Mouse (Mus musculus) heart, adult 18-20 months (tissue): ENCODE measurements around the gene Lactb. TPM values are rescaled to one million over a fixed set of nuclear protein-coding genes. Genes with fewer than 3 reads are reported as not detected.
A peak's percentile ranks its signal among the peaks of the same experiment; 100 is the strongest.
"Not testable (repeated sequence)": the region's sequence is repeated elsewhere in the genome, so short reads cannot be mapped to it uniquely, and the experiment has no call there.

Experiments
- DNase-seq, 2 experiments: peaks; one replicate each; pipeline ENCODE4 v3.0.0; 2021 to 2022; ENCODE audit warnings: mixed read lengths in 1 of 2
- total RNA-seq, 2 experiments: library from RNA; stranded (reverse); gene quantifications; 2 replicates each; pipeline ENCODE4 v1.2.3; 2021

Lactb gene
- total RNA-seq, 2 experiments from 2014 or later = 23.2 to 24.4 TPM

DNA sequence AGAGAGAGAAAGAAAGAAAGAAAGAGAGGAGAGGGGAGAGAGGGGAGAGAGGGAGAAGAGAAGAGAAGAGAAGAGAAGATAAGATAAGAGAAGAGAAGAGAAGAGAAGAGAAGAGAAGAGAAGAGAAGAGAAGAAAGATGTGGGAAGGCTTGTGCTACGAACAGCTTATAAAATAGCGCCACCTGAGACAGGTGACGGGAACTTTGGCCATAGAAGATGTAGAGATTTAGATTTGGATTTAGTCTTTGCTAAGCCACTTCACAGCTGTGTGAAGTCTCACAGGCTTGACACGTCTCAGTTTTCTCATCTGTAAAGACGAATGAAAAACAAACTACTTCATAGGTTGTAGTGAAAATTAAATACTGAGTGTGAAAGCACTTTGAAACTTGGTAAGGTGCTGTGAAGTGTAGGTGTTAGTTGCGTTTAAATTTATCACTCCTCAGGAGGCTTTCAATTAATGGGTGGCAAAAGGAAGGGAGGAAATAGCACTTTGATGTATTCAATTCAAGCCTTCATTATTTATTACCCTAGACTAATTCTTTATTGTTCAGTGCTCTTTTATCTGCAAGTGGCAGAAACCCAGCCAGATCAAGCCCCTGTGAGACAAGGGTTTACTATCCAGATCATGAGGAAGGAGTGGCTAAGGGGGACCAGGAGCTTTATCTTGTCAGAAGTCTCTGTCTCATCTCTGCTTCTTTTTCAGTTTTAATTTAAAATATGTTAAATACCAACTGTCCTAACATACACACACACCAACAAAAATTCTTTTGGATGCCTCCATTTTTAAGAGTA is 54.6 kb downstream of the Lactb start:
- no peak for DNase-seq

DNA sequence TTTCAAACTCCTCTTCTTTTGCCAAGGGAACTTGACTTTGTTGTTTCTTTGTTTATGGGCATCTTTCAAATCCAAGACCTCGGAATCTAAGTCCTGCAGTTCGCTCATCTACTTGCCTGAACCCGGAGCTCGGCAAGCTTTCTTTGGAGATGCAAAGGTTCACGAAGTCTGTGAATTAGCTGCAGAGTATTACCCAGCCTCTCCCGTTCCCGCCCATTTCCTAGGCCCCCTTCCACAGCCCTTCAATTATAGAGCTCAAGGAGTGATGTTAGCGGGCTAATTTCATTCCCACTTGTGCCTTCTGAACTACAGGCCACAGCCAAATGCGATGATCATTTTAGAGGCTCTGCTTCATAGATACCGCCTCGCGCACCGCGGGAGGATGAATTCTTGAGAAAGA is 55.3 kb downstream of the Lactb start:
- DNase-seq = peak in 1 of 2 experiments; percentile 58

DNA sequence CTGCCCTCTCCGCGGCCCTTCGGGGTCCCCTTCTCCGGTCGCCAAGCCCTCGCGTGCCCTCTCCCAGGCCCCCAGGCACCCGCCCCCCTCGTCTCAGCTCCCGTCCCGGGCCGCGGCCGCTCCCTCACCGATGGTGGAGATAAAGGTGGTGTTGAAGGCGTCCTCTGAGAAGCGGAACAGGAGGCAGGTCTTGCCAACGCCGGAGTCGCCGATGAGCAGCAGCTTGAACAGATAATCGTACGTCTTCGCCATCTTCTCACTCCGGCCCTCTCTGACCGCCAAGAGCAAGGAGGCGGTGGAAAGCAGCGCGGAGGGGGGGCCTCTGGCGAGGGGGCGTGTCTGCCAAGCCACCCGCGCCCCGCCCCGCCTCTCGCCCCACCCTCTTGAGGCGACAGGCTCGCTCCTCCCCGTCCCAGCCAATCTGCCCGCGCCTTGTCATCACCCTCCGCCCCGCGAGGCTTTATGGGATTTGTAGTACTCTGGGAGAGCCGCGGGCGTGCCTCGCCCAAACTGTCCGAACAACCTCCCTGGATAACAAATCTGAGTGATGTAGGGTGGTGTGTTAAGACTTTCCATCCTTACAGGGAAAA is 55.8 kb downstream of the Lactb start, which contains the start of gene Rab8b:
Gene Rab8b (minus strand): TSS at position 306 of the 590 bp plus-strand sequence.
- DNase-seq = peak; percentile 97

DNA sequence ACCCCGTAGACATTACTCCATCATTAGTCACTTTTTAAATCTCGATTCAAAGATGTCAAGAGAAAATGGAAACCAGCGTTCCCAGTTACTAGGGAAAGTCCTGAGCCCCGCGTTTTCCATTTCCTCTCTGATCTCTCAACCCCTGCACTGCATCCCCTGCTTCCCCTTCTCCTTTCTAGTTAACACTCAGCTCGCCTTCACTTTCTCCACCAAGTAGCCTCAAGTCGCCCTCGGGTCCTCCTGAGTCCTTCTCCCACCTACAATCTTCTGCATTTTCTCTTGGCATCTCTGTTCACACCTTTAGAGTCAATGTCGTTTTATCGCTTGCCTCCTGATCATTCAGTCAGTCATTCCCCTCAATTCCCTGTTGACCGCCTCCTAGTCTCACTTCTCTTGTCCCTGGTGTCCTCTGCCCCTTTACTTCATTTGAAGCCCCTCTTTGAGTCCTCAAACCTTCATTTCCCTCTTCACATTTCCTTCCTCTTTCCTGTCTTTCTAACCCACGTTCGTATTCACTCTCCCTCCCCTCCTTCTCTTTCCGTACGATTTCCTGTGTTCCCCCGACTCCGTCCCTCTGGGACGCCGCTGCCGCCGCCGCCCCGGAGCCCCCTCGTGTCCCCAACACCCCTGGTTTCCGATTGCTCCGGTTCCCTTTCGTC is 56.5 kb downstream of the Lactb start:
- peak; percentile 54 to 59 for DNase-seq

DNA sequence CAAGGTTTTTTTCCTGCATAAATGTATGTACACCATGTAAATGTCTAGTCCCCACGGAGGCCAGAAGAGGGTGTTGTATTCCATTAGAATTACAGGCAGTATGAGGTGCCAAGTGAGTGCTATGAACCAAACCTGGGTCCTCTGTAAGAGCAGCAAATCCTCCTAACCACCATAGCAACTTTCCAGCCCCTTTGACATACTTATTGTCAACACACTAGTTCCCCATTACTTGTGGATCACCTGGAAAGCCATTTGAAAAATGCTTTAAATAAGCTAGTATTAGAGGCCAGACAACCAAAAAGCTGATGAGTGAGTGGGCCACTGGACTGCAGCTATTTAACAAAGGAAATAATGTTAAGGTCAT is 57.4 kb downstream of the Lactb start:
- no peak for DNase-seq

DNA sequence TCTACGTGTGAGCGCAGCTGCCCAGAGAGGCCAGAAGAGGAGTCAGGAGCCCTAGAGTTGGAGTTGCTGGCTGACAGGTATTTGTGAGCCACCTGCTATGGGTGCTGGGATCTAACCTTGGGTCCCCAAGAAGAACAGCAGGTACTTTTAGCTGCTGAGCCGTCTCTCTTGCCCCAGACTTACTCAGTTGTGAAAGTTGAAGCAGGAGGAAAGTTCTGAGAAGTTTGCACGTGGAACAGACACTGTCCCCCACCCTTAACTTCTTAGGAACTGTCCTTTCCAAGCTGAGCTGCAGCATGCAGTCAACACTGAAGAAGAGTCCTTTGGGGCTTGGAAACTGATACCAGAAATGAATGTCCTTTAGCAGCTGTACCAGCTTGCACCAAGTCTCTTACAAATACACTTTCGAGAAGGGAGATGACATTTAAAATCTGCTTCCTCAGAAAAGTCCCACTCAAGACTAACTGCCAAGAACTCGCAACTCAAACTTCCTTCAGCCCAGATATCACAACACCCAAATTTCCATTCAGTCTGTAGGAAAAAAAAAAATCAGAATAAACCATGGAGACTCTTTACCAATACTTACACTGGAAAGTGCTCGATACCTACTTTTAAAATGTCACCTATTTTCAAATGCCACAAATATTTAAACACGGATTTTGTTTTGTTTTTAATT is 57.9 kb downstream of the Lactb start:
- no peak for DNase-seq

DNA sequence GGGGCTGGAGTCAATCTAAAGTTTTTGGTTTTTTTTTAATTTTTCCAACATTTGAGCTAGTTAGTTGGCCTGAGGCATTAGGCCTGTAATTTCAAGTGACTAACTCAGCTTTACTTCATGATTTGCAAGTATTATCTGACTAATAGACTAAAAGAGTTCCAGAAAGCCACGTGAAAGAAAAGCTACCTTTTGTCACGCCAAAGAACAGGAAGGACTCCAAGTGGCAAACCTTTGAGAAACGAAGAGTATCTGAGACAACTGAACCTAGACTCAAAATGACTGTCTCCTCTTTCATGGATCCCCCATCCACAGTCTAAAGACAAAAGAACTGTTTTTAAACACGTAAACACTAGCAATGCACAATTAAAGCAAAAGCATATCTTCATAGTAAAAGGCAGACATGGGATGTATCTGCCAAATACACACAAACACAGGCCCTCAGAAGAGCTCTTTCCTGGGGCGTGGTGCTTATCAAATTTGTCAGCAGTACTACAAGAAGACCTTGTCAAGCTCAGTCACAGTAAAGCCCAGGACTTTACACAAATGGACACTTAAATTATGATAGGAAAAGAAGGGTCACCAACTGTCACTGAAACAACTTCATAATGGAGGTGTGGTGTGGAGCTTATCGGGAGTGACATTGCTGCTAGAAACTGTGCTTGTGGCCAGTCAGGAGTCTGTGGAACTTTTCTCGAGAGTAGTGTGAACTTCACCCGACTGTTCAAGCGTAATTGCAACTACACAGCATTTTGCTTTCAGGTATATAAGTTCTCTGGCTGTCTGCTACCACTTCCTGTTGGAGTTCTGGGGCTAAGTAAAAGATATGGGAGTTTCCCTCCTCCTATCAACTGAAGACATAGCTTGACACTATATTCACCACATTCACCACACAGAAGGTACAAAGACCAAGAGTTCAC is 59.2 kb downstream of the Lactb start:
- no peak for DNase-seq

DNA sequence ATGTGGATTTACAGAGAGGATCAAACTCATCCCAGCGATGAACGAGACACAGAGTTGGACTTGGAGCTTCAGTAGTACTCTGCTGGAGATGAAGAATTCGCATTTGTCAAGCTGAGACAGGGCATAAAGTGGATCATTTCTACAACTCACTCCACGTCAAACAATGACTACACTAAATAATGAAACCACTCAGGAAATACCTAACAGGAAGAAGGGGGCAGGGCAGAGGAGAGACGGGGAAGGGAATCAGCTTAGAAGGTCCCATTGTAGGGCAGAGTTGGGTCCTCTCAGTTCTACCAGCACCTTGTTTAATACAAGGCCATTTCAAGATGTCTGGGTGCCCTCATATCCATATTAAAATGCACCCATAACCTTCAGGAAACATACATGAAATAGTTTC is 59.9 kb downstream of the Lactb start:
- peak in 1 of 2 experiments; percentile 33 for DNase-seq

DNA sequence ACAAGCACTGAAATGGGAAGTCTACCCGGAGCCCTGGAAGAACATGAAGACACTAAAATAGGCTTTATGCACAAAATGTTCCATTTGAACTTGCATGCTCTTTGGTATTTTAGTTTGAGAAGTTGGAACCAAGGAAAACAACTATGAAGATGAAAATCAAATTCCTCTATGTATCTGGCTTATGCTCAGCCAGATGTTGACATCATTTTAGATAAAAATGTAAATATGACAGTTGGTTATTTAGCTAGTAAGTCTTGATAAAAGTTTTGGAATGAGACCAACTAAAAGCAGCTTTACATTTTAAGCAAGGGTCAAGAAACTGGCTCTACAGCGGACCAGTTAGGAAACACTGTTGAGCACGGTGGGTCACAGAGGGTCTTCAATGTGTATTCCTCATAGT is 60.7 kb downstream of the Lactb start:
- DNase-seq = no peak

DNA sequence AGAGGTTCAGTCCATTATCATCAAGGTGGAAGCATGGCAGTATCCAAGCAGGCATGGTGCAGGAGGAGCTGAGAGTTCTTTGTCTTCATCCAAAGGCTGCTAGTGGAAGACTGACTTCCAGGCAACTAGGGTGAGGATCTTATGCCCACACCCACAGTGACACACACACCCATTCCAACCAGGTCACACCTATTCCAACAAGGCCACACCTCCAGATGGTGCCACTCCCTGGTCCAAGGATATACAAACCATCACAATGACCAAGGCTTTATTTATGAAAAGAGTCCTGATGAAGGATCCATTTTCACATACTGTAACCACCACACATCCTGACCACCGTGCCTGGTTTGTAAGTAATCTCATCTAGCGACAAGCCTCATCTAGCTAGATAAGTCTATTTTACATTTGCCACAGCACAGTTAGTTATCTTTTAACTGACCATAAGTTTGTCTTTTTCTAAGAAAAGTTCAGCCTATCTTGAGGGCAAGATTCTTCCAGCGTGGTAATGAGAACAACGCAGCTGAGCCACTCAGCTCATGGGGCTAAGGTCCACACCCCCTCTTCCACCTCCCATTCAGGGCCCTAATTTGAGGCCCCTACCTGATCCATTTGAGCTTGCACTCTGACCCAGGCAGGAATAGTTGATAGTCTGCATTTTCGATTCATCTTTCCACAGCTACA is 61.9 kb downstream of the Lactb start:
- not testable (repeated sequence) for DNase-seq

DNA sequence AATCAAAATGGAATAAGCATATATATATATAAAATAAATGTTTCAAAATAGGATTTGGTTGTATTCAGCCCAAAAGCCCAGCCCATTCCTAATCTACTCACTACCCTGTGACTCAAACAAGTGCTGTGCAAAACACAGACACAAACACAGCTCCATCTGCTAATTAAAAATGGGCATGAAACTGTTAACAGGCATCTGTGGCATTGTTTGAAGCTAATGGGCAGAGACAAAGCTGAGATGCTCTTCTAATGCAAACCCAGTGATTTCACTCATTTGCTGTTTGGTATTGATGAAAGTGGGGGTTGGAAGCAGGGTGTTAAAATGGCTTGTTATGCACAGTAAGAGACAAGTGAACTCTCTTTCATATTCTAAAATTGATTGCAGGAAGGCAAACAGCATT is 63.0 kb downstream of the Lactb start:
- DNase-seq = no peak

DNA sequence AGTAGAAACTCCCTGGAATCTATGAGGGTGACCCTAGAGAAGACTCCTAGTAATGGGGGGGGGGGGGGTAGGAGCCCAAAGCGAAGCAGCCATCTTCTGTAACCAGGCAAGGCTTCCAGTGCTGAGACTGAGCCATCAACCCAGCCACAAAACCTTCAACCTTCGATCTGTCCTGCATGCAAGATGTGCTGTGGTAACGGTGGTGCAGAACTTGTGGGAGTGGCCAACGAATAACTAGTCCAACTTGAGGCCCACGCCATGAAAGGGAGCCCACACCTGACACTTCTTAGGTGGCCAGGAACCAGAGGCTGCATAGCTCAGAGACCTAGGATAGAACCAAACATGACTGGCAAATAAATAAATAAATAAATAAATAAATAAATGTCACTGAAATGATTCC is 64.6 kb downstream of the Lactb start:
- DNase-seq = no peak

DNA sequence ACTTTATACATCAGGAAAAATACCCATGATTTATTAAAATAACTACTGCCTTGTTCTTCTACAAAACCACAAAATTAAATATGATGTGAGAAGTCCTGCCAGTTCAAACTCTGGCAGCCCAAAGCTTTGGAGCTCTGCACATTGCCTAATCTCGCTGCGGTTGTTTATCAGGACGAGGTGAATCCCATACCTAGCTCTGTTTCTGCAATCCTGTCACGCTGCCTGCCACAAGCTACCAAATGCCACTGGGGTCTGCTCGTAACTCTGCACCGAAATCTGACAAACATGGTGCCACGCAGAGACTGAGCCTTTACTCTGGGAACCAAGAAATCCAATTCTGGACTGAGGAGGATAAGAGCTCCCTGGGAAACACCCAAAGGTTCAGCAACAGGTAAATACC is 65.4 kb downstream of the Lactb start:
- DNase-seq = no peak

DNA sequence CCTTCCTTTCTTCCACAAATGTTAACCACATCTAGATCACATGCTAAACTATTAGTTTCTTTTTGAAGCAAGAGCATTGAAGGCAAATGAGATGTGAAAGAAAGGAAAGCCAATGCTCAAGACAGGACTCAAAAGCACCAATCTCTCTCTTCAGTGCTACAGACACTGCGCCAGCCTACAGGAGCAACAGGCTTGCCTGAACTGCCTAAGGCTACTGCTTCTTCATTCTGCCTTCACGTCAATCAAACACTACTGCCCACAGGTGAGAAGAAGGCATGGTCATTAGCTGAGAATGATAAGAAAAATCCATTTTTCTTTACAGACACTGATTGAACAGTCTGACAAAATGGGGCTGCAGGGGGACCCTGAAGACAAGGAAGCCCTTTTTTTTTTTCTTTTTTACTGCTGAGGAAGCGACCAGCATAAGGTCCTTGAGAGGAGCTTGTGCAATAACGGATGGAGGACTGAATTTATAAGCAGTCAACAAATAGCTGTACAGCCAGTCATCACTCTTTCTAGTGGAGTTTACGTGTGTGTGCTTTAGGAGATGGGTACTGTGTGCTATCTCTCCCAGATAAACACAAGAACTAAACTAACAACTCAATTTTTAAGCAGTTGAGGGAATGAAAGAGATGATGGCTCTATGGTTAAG is 67.4 kb downstream of the Lactb start:
- DNase-seq = no peak

DNA sequence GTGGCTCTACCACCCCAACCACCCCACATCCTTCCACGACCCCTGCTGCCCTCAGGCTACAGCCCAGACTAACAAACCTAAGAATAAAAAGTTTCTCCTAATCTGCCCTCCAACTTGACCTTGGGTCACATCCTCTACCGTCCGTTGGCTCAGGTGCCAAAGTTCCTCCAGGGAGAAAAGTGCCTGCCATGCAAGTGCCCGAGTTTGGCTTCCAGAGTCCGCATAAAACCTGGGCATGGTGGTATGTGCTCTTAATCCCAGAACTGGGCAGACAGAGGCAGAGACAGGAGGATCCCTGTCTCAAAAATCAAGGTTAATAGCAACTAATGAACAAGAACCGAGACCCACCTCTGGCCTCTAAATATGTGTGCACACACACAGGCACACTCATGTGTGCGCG is 68.2 kb downstream of the Lactb start:
- no peak for DNase-seq

DNA sequence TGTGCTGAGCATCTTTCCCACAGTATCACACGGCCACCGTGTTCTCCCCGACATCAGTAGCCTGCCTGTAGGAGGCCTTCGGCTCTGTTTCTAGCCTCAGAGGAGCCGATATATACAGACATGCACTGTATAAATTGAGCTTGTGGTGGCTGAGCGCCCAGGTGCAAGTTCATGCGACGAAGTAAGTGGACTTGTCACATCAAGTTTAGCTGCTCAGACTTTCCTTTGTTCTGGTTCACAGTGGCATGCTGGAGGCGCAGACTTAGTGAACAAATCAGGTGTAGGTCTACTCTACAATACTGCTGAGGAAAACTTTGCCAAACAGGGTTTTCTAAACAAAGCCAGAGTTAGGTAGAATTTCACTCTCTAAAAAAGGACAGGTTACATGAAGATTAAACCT is 69.3 kb downstream of the Lactb start:
- DNase-seq = no peak
